Mouse (Mus musculus) CH12.LX (cell line): ENCODE measurements around the gene Yif1a.

Source experiments
- CHD2 ChIP-seq: IDR thresholded peaks from 2 replicates; pipeline ENCODE4 v1.6.1; 2011; ENCODE audit warnings: low read length, improper control_type of control experiment
- CTCF ChIP-seq, 2 experiments: IDR thresholded peaks in 1 of 2; conservative IDR thresholded peaks in 1 of 2; 2 replicates each; pipeline ENCODE4 v1.5.1; 2011 to 2012; ENCODE audit warnings: low read depth in 2 of 2, low read length in 2 of 2, improper control_type of control experiment in 1 of 2, inconsistent platforms in 1 of 2, mild to moderate bottlenecking in 1 of 2, moderate library complexity in 1 of 2
- E2F4 ChIP-seq: IDR thresholded peaks from 2 replicates; pipeline ENCODE4 v1.6.1; 2011; ENCODE audit warnings: low read depth, low read length, improper control_type of control experiment; ENCODE audit not compliant: insufficient replicate concordance
- HCFC1 ChIP-seq: IDR thresholded peaks from 2 replicates; pipeline ENCODE4 v1.6.1; 2012; ENCODE audit warnings: low read depth, mild to moderate bottlenecking, inconsistent platforms, low read length, improper control_type of control experiment
- MAFK ChIP-seq: IDR thresholded peaks from 2 replicates; pipeline ENCODE4 v1.6.1; 2011; ENCODE audit warnings: low read length, improper control_type of control experiment; ENCODE audit not compliant: insufficient replicate concordance
- MAZ ChIP-seq: IDR thresholded peaks from 2 replicates; pipeline ENCODE4 v1.6.1; 2012; ENCODE audit warnings: low read depth, mild to moderate bottlenecking, inconsistent platforms, low read length, improper control_type of control experiment, moderate library complexity
- MXI1 ChIP-seq: IDR thresholded peaks from 2 replicates; pipeline ENCODE4 v1.6.1; 2011; ENCODE audit warnings: mild to moderate bottlenecking, low read depth, low read length, improper control_type of control experiment
- PAX5 ChIP-seq: IDR thresholded peaks from 2 replicates; pipeline ENCODE4 v1.6.1; 2012; ENCODE audit warnings: low read length, inconsistent platforms, mixed read lengths
- POLR2A ChIP-seq: IDR thresholded peaks from 2 replicates; pipeline ENCODE4 v1.6.1; 2011; ENCODE audit warnings: low read depth, mild to moderate bottlenecking, improper control_type of control experiment, low read length
- TBP ChIP-seq: conservative IDR thresholded peaks from 2 replicates; pipeline ENCODE4 v1.6.1; 2011; ENCODE audit warnings: low read depth, low read length, improper control_type of control experiment
- USF1 ChIP-seq: IDR thresholded peaks from 2 replicates; pipeline ENCODE4 v1.6.1; 2014; ENCODE audit warnings: low read depth, mild to moderate bottlenecking, inconsistent platforms, low read length, improper control_type of control experiment
- ZC3H11A ChIP-seq: IDR thresholded peaks from 2 replicates; pipeline ENCODE4 v1.6.1; 2012; ENCODE audit warnings: low read depth, mild to moderate bottlenecking, inconsistent platforms, low read length, improper control_type of control experiment
- ZNF384 ChIP-seq: IDR thresholded peaks from 2 replicates; pipeline ENCODE4 v1.6.1; 2012; ENCODE audit warnings: low read depth, low read length, improper control_type of control experiment, inconsistent platforms

DNA sequence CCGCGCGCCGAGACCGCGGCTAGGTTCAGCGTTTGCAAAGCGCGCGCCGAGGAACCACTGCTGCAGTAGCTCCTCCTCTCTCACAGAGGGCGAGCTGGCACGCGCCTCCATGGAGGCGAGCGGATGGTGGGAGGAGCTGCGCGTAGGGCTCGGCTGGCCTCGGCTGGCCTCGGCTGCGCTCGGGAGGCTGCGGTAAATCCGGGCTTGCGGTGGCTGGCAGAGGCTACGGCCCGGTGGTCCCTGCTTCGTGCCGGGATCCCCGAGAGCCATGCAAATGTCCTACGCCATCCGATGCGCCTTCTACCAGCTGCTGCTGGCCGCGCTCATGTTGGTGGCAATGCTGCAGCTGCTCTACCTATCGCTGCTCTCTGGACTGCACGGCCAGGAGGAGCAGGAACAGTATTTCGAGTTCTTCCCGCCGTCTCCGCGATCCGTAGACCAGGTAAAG lies 49.6 kb upstream of the Yif1a start, which contains the start of the genes B4gat1 and AC124502.3:
- TF ChIP-seq CHD2 (no peak), E2F4 (no peak), POLR2A (peak; percentile 79), USF1 (no peak), CTCF (conservative IDR thresholded peaks at IDR 0.05 in 1 of 2, IDR thresholded peaks at IDR 0.05 in 1 of 2; ENCODE audit: low read depth in 2 of 2, low read length in 2 of 2) (peak in 1 of 2 experiments; percentile 52; a peak in 2 of 4 replicates), MXI1 (peak; percentile 70; the same call in 1 of the 2 replicates), MAZ (no peak), MAFK (no peak), ZNF384 (no peak), HCFC1 (no peak), PAX5 (no peak), ZC3H11A (no peak), TBP (no peak)
